Mouse (Mus musculus) kidney, postnatal 0 days (tissue): ENCODE data around the gene Txndc16. TPM values are rescaled to one million over a fixed set of nuclear protein-coding genes. Genes with fewer than 3 reads are reported as not detected.

Source experiments
- ATAC-seq: fragments of 200-750 bp; cut with Nextera tagmentation; replicated peaks from 2 replicates; pipeline ENCODE4 v1.8.0; 2017; ENCODE audit warnings: low read depth, moderate number of reproducible peaks, moderate TSS enrichment, moderate library complexity; ENCODE audit not compliant: low FRiP score
- DNase-seq: peaks from one replicate; pipeline ENCODE4 v3.0.0-alpha.2; 2016; ENCODE audit warnings: low spot score
- H3K27ac ChIP-seq: fragments of 300-500 bp; sonication (generic); 2 replicates; pipeline ENCODE4 v1.5.1; 2014; ENCODE audit warnings: mild to moderate bottlenecking
- H3K27me3 ChIP-seq: fragments of 300-500 bp; sonication (generic); 2 replicates; pipeline ENCODE4 v1.6.1; 2014; ENCODE audit warnings: low read length, mixed read lengths; ENCODE audit not compliant: insufficient read depth
- H3K36me3 ChIP-seq: fragments of 300-500 bp; sonication (generic); 2 replicates; pipeline ENCODE4 v1.6.1; 2014; ENCODE audit warnings: low read length, mixed read lengths; ENCODE audit not compliant: insufficient read depth
- H3K4me1 ChIP-seq: fragments of 300-500 bp; sonication (generic); replicated peaks from 2 replicates; pipeline ENCODE4 v1.6.1; 2014; ENCODE audit warnings: antibody characterized with exemption, low read length, mixed read lengths; ENCODE audit not compliant: insufficient read depth
- H3K4me2 ChIP-seq: fragments of 300-500 bp; sonication (generic); 2 replicates; pipeline ENCODE4 v1.6.1; 2014; ENCODE audit warnings: mild to moderate bottlenecking, low read length, moderate library complexity, mixed read lengths
- H3K4me3 ChIP-seq: fragments of 300-500 bp; sonication (generic); replicated peaks from 2 replicates; pipeline ENCODE4 v1.5.1; 2014; ENCODE audit warnings: low read depth, low read length
- H3K9ac ChIP-seq: fragments of 300-500 bp; sonication (generic); 2 replicates; pipeline ENCODE4 v1.6.1; 2014; ENCODE audit warnings: low read depth, low read length
- H3K9me3 ChIP-seq: fragments of 300-500 bp; sonication (generic); replicated peaks from 2 replicates; pipeline ENCODE4 v1.6.1; 2016; ENCODE audit warnings: low read length, inconsistent platforms, mixed read lengths
- CTCF ChIP-seq: IDR thresholded peaks from 2 replicates; pipeline ENCODE4 v1.5.1; 2016; ENCODE audit warnings: antibody characterized with exemption, low read depth, mild to moderate bottlenecking, moderate library complexity
- WGBS: fragments of 180-500 bp; shearing (Covaris S2); extraction: QIAGEN DNeasy Blood & Tissue Kit; methylation state at CpG from one replicate; pipeline ENCODE4 v1.1.7; 2014; 5-methylcytosine and 5-hydroxymethylcytosine counted together
- polyA plus RNA-seq: library from polyadenylated mRNA; unstranded; fragments of >200 nt; fragmentation: Nextera tagmentation; extraction: Ambion mirVana; gene quantifications from 2 replicates; pipeline ENCODE4 v1.2.1, GENCODE M21; 2015

The Txndc16 gene
- polyA plus RNA-seq, 1 experiment from 2014 or later: 13.5 TPM

- H3K4me2 ChIP-seq: no peak overlapping the region
- no peak for TF ChIP-seq CTCF
- ATAC-seq (no peak), DNase-seq (no peak)
- H3K4me3 ChIP-seq: no peak overlapping the region
- H3K27ac ChIP-seq: no peak overlapping the region
- 25% methylated on average over 4 of the region's 4 CpGs for WGBS
- H3K36me3 ChIP-seq: no peaks in the 10 kb centered on the region
- H3K9me3 ChIP-seq: no peaks in the 10 kb centered on the region
- H3K4me1 ChIP-seq: no peaks in the 10 kb centered on the region
- no peak overlapping the region for H3K9ac ChIP-seq
- H3K27me3 ChIP-seq: no peaks in the 10 kb centered on the region
Measured at GRCm38 (mm10) chr14:45083540-45083939, 136.6 kb downstream of the Txndc16 start.

Other genes starting within 250 kb of the Txndc16 start
- gene Ptger2, start 232.1 kb downstream of the Txndc16 start, polyA plus RNA-seq: 1.1 and 1.2 TPM in 2 replicates
- gene Gpr137c, start 611 bp downstream of the Txndc16 start, polyA plus RNA-seq: 1.8 and 2.3 TPM in 2 replicates
- 30.8 and 35.8 TPM in 2 replicates for gene Ero1l, start 98.4 kb upstream of the Txndc16 start, polyA plus RNA-seq
- gene Psmc6, start 109.5 kb upstream of the Txndc16 start, polyA plus RNA-seq: 146 and 147 TPM in 2 replicates
- gene Styx, start 130.8 kb upstream of the Txndc16 start, polyA plus RNA-seq: 79.9 and 82.3 TPM in 2 replicates
- 79.0 and 83.3 TPM in 2 replicates for gene Gnpnat1, start 184.6 kb upstream of the Txndc16 start, polyA plus RNA-seq